In the genomic region with DNA sequence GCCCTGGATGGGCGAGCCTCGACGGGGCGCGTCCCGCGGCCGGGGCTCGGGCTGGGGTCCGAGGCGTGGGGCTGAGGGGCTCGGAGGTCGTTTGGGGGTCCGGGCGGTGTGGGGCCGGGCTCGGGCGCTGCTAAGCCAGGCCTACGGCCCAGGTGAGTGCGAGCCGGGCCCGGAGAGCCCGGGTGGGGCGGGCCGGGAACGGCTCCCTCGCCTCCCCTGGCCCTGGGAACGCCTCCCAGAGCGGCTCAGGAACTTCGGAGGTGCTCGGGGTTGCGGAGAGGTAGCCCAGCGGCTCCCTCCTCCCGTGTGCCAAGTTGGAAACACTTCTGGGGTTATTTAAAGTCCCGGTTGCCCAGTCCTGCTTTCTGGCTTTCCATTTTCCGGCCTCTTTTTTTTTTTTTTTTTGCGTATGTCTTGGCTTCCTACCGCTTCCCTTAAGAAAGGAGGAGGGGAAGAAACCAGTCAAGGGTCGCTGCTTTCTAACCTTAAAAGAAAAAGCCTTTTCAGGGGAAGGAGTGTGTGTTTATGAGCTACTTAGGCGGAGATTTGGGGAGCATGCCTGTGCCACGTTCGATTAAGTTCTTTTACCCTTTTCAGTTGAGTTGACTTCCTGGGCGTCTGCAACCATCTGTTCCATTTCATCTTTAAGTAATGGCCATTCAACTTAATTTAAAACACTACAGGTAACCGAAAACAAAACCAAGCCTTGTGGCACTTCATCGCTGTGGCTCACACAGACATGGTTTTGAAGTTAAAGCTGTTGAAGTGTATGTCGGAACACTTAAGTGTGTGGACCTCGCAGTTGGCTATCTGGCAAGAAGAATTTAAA, we compare ENCODE assay signal across 8 mouse cellular contexts. TPM values are rescaled to one million over a fixed set of nuclear protein-coding genes. Genes with fewer than 3 reads are reported as not detected.
A peak's percentile ranks its signal among the peaks of the same experiment; 100 is the strongest.
DNase-seq lines count a peak whose midpoint lies in the region; ATAC-seq and TF ChIP-seq lines count a peak whose summit lies in the region.

No protein-coding gene starts in this region.

- H3K27ac ChIP-seq in thymus, adult 2 months (ENCODE audit: control insufficient read depth, insufficient read depth, low read length) = no peak overlapping the region
- H3K27ac ChIP-seq in intestine, embryonic 16.5 days (ENCODE audit: low read length) = peak overlapping the region; percentile 92
- H3K27ac ChIP-seq in midbrain, embryonic 16.5 days (ENCODE audit: low read length) = peak overlapping the region; percentile 91

- peak overlapping the region; percentile 95 for H3K9ac ChIP-seq in intestine, embryonic 16.5 days (ENCODE audit: low read depth, low read length)
- peak overlapping the region; percentile 89 for H3K9ac ChIP-seq in midbrain, embryonic 16.5 days (ENCODE audit: low read depth, low read length)

- H3K9me3 ChIP-seq in intestine, embryonic 16.5 days (ENCODE audit: control insufficient read depth, low read length) = no peaks in the 10 kb centered on the region
- H3K9me3 ChIP-seq in midbrain, embryonic 16.5 days (replicated peaks; ENCODE audit: control insufficient read depth, low read length, poor library complexity, severe bottlenecking) = no peaks in the 10 kb centered on the region

- H3K4me2 ChIP-seq in intestine, embryonic 16.5 days (ENCODE audit: low read depth, low read length) = peak overlapping the region; percentile 59
- peak overlapping the region; percentile 70 for H3K4me2 ChIP-seq in midbrain, embryonic 16.5 days (ENCODE audit: low read length)

- no peaks in the 10 kb centered on the region for H3K27me3 ChIP-seq in thymus, adult 2 months (ENCODE audit: control insufficient read depth, insufficient read depth, low read length)
- no peaks in the 10 kb centered on the region for H3K27me3 ChIP-seq in intestine, embryonic 16.5 days (replicated peaks; ENCODE audit: control insufficient read depth, insufficient read depth, low read length)
- H3K27me3 ChIP-seq in midbrain, embryonic 16.5 days (ENCODE audit: control insufficient read depth, insufficient read depth, low read depth, low read length) = no peaks in the 10 kb centered on the region

- no peak for TF ChIP-seq POLR2A in thymus, adult 2 months (IDR thresholded peaks at IDR 0.05; ENCODE audit: control insufficient read depth, extremely low read depth, insufficient read depth, low read length, poor library complexity)

- H3K4me1 ChIP-seq in thymus, adult 2 months (replicated peaks; ENCODE audit: control insufficient read depth, insufficient read depth, low read length) = 0 out of 2 replicates have a peak, but pooled peaks cover 2% of the 10 kb centered on the region
- peaks cover 17% of the 10 kb centered on the region for H3K4me1 ChIP-seq in intestine, embryonic 16.5 days (ENCODE audit: control insufficient read depth, insufficient read depth, low read length)
- peaks cover 20% of the 10 kb centered on the region for H3K4me1 ChIP-seq in midbrain, embryonic 16.5 days (ENCODE audit: control insufficient read depth, insufficient read depth, low read length)

- 3% methylated on average over 44 of the region's 47 CpGs for WGBS in thymus, adult 2 months
- 3% methylated on average over 43 of the region's 47 CpGs for WGBS in intestine, embryonic 16.5 days
- WGBS in midbrain, embryonic 16.5 days = 4% methylated on average over 39 of the region's 47 CpGs

- H3K36me3 ChIP-seq in thymus, adult 2 months (ENCODE audit: control insufficient read depth, insufficient read depth, low read length) = peaks cover 15% of the 10 kb centered on the region
- peaks cover 8% of the 10 kb centered on the region; the same call in 1 of the 2 replicates for H3K36me3 ChIP-seq in intestine, embryonic 16.5 days (ENCODE audit: control insufficient read depth, insufficient read depth, low read length)
- 0 out of 2 replicates have a peak, but pooled peaks cover 6% of the 10 kb centered on the region for H3K36me3 ChIP-seq in midbrain, embryonic 16.5 days (ENCODE audit: control insufficient read depth, insufficient read depth, low read length)

- DNase-seq in adrenal gland, postnatal 10 days = peak; percentile 57
- no peak for DNase-seq in adrenal gland, postnatal 25 days
- DNase-seq in thymus, adult 2 months = no peak
- DNase-seq in thymus, adult 18-20 months = no peak
- DNase-seq in spleen, postnatal 4 days (ENCODE audit: low spot score in 2 of 2) = no peak
- no peak for DNase-seq in cerebellum, postnatal 25 days

- peak overlapping the region; percentile 83 for H3K4me3 ChIP-seq in thymus, adult 2 months (ENCODE audit: control insufficient read depth, insufficient read depth, low read length)
- peak overlapping the region; percentile 94 for H3K4me3 ChIP-seq in intestine, embryonic 16.5 days (ENCODE audit: low read length)
- peak overlapping the region; percentile 98 for H3K4me3 ChIP-seq in midbrain, embryonic 16.5 days (ENCODE audit: low read depth, low read length)

- peak; percentile 60 for ATAC-seq in intestine, embryonic 16.5 days
- ATAC-seq in midbrain, embryonic 16.5 days = peak; percentile 12

- no peak for TF ChIP-seq CTCF in thymus, adult 2 months (IDR thresholded peaks at IDR 0.05; ENCODE audit: borderline replicate concordance, control insufficient read depth, extremely low read depth, insufficient read depth, low read length, poor library complexity)

RNA-seq across cellular contexts. Expression of a gene that starts 0.8 kb away (rescaled TPM):
- 10 to 100 TPM; 35.5 to 38.2 TPM for total RNA-seq in adrenal gland, postnatal 10 days (2021)
- 50.8 and 50.9 TPM in 2 replicates for total RNA-seq in adrenal gland, postnatal 25 days (2021)
- polyA plus RNA-seq in thymus, adult 2 months (2012; rRNA removed) = 5.1 and 6.7 TPM in 2 replicates
- 18.4 and 21.1 TPM in 2 replicates for polyA plus RNA-seq in intestine, embryonic 16.5 days (2015; fragmentation: Nextera tagmentation; extraction: Ambion mirVana)
- 19.6 and 21.2 TPM in 2 replicates for polyA plus RNA-seq in midbrain, embryonic 16.5 days (2015; fragmentation: Nextera tagmentation; extraction: Ambion mirVana)

RNA-seq across cellular contexts. Expression of a gene that starts 0.9 kb away (rescaled TPM):
- 10 to 100 TPM; 71.0 to 72.7 TPM for total RNA-seq in adrenal gland, postnatal 10 days (2021)
- total RNA-seq in adrenal gland, postnatal 25 days (2021) = 59.9 and 86.4 TPM in 2 replicates
- 12.3 and 15.3 TPM in 2 replicates for polyA plus RNA-seq in thymus, adult 2 months (2012; rRNA removed)
- 119 and 125 TPM in 2 replicates for polyA plus RNA-seq in intestine, embryonic 16.5 days (2015; fragmentation: Nextera tagmentation; extraction: Ambion mirVana)
- 130 and 146 TPM in 2 replicates for polyA plus RNA-seq in midbrain, embryonic 16.5 days (2015; fragmentation: Nextera tagmentation; extraction: Ambion mirVana)

RNA-seq across cellular contexts. Expression of a gene that starts 41.0 kb away (rescaled TPM):
- not detected for total RNA-seq in adrenal gland, postnatal 10 days (2021)
- total RNA-seq in adrenal gland, postnatal 25 days (2021) = not detected in 2 replicates
- not detected in 2 replicates for polyA plus RNA-seq in thymus, adult 2 months (2012; rRNA removed)
- polyA plus RNA-seq in intestine, embryonic 16.5 days (2015; fragmentation: Nextera tagmentation; extraction: Ambion mirVana) = not detected in 2 replicates
- polyA plus RNA-seq in midbrain, embryonic 16.5 days (2015; fragmentation: Nextera tagmentation; extraction: Ambion mirVana) = not detected in 2 replicates
